Mouse (Mus musculus): ENCODE measurements at regions not wholly inside any gene's neighbourhood (a gene's known extent, or its start where the extent isn't known, plus 50 kb on each side); places are given as distances from the start of the nearest gene placed in this dataset.

- no peak overlapping the region for H3K9ac ChIP-seq (ENCODE audit: insufficient read depth, low read depth)
- H3K27ac ChIP-seq (ENCODE audit: insufficient read depth, low read depth): no peak overlapping the region
- H3K4me1 ChIP-seq (ENCODE audit: control insufficient read depth in 1 of 2, insufficient read depth in 2 of 2): peaks cover 8 to 37% of the 10 kb centered on the region in 2 experiments
- no peak for TF ChIP-seq ELF1 (IDR thresholded peaks at IDR 0.05; ENCODE audit: low read depth, low read length)
- no peak for TF ChIP-seq USF2 (conservative IDR thresholded peaks at IDR 0.05; ENCODE audit: low read depth, low read length)
- TF ChIP-seq IRF4 (IDR thresholded peaks at IDR 0.05; ENCODE audit: low read depth, low read length): no peak
- TF ChIP-seq BHLHE40 (IDR thresholded peaks at IDR 0.05; ENCODE audit: low read depth, low read length): no peak
- no peak for TF ChIP-seq MAFK (IDR thresholded peaks at IDR 0.05; ENCODE audit: insufficient replicate concordance, low read length)
- TF ChIP-seq HCFC1 (IDR thresholded peaks at IDR 0.05; ENCODE audit: low read depth, low read length): no peak
- TF ChIP-seq POLR2AphosphoS2 (IDR thresholded peaks at IDR 0.05; ENCODE audit: low read depth, low read length): no peak
- TF ChIP-seq POLR2A (IDR thresholded peaks at IDR 0.05; ENCODE audit: low read depth, low read length): no peak
- TF ChIP-seq NELFE (IDR thresholded peaks at IDR 0.05; ENCODE audit: low read depth, low read length): no peak
- TF ChIP-seq EP300 (IDR thresholded peaks at IDR 0.05; ENCODE audit: low read length): no peak
- TF ChIP-seq RCOR1 (conservative IDR thresholded peaks at IDR 0.05; ENCODE audit: low read depth, low read length): no peak
- no peak for TF ChIP-seq MAX (IDR thresholded peaks at IDR 0.05; ENCODE audit: low read length)
- no peak for TF ChIP-seq JUN (IDR thresholded peaks at IDR 0.05; ENCODE audit: insufficient read depth, low read depth, low read length)
- TF ChIP-seq JUND (conservative IDR thresholded peaks at IDR 0.05; ENCODE audit: low read depth, low read length): no peak
- TF ChIP-seq SIN3A (IDR thresholded peaks at IDR 0.05; ENCODE audit: low read length): no peak
- no peak for TF ChIP-seq RAD21 (IDR thresholded peaks at IDR 0.05; ENCODE audit: low read depth, low read length)
- H3K9me3 ChIP-seq (replicated peaks; ENCODE audit: low read length): peaks cover 20% of the 10 kb centered on the region
- no peak for DNase-seq (ENCODE audit: extremely low read depth)
- no peak overlapping the region for H3K4me2 ChIP-seq (ENCODE audit: insufficient read depth, low read depth, poor library complexity, severe bottlenecking)
- dilution Hi-C loops (cut with MboI; ENCODE audit: extremely low pct_ligation_motif_present, extremely low pct_unique_long_range_greater_than_20kb, low sequenced_read_pairs) (no loop called here), in situ Hi-C loops (cut with MboI; ENCODE audit: low pct_ligation_motif_present, low pct_unique_long_range_greater_than_20kb, low sequenced_read_pairs) (no loop called here)
- no peak overlapping the region for H3K4me3 ChIP-seq (replicated peaks in 1 of 3; ENCODE audit: low read depth in 2 of 3, low read length in 2 of 3, poor library complexity in 1 of 3)
- no peaks in the 10 kb centered on the region for H3K36me3 ChIP-seq (replicated peaks in 1 of 2; ENCODE audit: control insufficient read depth in 1 of 2, insufficient read depth in 1 of 2, low read length in 1 of 2)
- no peaks in the 10 kb centered on the region for H3K79me2 ChIP-seq (replicated peaks; ENCODE audit: control insufficient read depth, extremely low read depth, insufficient read depth, poor library complexity, severe bottlenecking)
- no peaks in the 10 kb centered on the region for H3K27me3 ChIP-seq (replicated peaks)
These were observed 134.3 kb upstream of the Irf2bp2 start for GRCm38 (mm10) chr8:126728135-126728534.

DNA sequence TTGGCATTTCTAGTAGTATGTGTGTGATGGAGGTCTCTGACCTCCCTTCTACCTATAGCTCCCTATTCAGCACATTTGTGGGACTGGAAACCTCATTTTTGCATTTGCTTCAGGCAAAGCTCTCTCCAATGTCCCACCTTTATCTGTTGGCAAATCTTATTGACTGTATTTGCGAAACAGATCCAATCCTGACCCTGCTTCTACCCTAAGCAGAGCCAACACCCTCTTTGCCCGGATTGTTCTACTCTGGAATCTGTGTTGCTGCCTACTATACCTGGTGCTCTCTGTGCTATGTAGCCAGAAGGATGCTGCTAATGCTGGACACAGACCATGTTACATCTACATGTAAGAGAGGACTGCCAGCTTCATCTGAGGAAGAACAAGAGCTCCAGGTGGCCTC lies 133.3 kb upstream of the Irf2bp2 start:
- Histone ChIP-seq H3K27ac (ENCODE audit: insufficient read depth, low read depth) (no peak overlapping the region), H3K27me3 (replicated peaks) (no peaks in the 10 kb centered on the region), H3K9ac (ENCODE audit: insufficient read depth, low read depth) (no peak overlapping the region), H3K36me3 (replicated peaks in 1 of 2; ENCODE audit: control insufficient read depth in 1 of 2, insufficient read depth in 1 of 2, low read length in 1 of 2) (no peaks in the 10 kb centered on the region), H3K9me3 (replicated peaks; ENCODE audit: low read length) (peaks cover 20% of the 10 kb centered on the region), H3K79me2 (replicated peaks; ENCODE audit: control insufficient read depth, extremely low read depth, insufficient read depth, poor library complexity, severe bottlenecking) (no peaks in the 10 kb centered on the region), H3K4me2 (ENCODE audit: insufficient read depth, low read depth, poor library complexity, severe bottlenecking) (no peak overlapping the region), H3K4me3 (replicated peaks in 1 of 3; ENCODE audit: low read depth in 2 of 3, low read length in 2 of 3, poor library complexity in 1 of 3) (no peak overlapping the region), H3K4me1 (ENCODE audit: control insufficient read depth in 1 of 2, insufficient read depth in 2 of 2) (peaks cover 12 to 37% of the 10 kb centered on the region in 2 experiments; a peak in 3 of 4 replicates)
- TF ChIP-seq ZMIZ1 (IDR thresholded peaks at IDR 0.05; ENCODE audit: low read depth, low read length) (no peak), UBTF (IDR thresholded peaks at IDR 0.05; ENCODE audit: low read depth, low read length) (no peak), SMC3 (IDR thresholded peaks at IDR 0.05; ENCODE audit: low read depth, low read length) (no peak), RCOR1 (conservative IDR thresholded peaks at IDR 0.05; ENCODE audit: low read depth, low read length) (no peak), USF1 (IDR thresholded peaks at IDR 0.05; ENCODE audit: low read depth, low read length) (no peak), CHD2 (IDR thresholded peaks at IDR 0.05; ENCODE audit: low read length) (no peak), ZC3H11A (IDR thresholded peaks at IDR 0.05; ENCODE audit: low read depth, low read length) (no peak)
- dilution Hi-C loops (cut with MboI; ENCODE audit: extremely low pct_ligation_motif_present, extremely low pct_unique_long_range_greater_than_20kb, low sequenced_read_pairs) (no loop called here), in situ Hi-C loops (cut with MboI; ENCODE audit: low pct_ligation_motif_present, low pct_unique_long_range_greater_than_20kb, low sequenced_read_pairs) (no loop called here)
- no peak for DNase-seq (ENCODE audit: extremely low read depth)
